Mouse (Mus musculus): ENCODE measurements around the gene Ralgapa2.
A peak's percentile ranks its signal among the peaks of the same experiment; 100 is the strongest.
"Not testable (repeated sequence)": the region's sequence is repeated elsewhere in the genome, so short reads cannot be mapped to it uniquely, and the experiment has no call there.

The Ralgapa2 gene

GRCm38 (mm10) chr2:146498298-146498697 is 13.8 kb downstream of the Ralgapa2 start:
- no peak for DNase-seq (ENCODE audit: low read depth, low spot score)

GRCm38 (mm10) chr2:146496995-146497394 is 15.1 kb downstream of the Ralgapa2 start:
- DNase-seq (ENCODE audit: low read depth, low spot score): no peak

GRCm38 (mm10) chr2:146495781-146496180 is 16.4 kb downstream of the Ralgapa2 start:
- no peak for DNase-seq (ENCODE audit: low read depth, low spot score)

GRCm38 (mm10) chr2:146493354-146493946 is 18.7 kb downstream of the Ralgapa2 start:
- no peak for DNase-seq (ENCODE audit: low read depth, low spot score)

- DNase-seq (ENCODE audit: low read depth, low spot score): no peak
These were observed 20.1 kb downstream of the Ralgapa2 start for GRCm38 (mm10) chr2:146491830-146492610.

- no peak for DNase-seq (ENCODE audit: low read depth, low spot score)
These were observed 21.2 kb downstream of the Ralgapa2 start for GRCm38 (mm10) chr2:146490926-146491325.

- DNase-seq (ENCODE audit: low read depth, low spot score): no peak
These were observed 23.9 kb downstream of the Ralgapa2 start for GRCm38 (mm10) chr2:146488291-146488690.

- no peak for DNase-seq (ENCODE audit: low read depth, low spot score)
These were observed 29.3 kb downstream of the Ralgapa2 start for GRCm38 (mm10) chr2:146482859-146483258.

GRCm38 (mm10) chr2:146477491-146477890 is 34.7 kb downstream of the Ralgapa2 start:
- no peak for DNase-seq (ENCODE audit: low read depth, low spot score)

- DNase-seq (ENCODE audit: low read depth, low spot score): no peak
These were observed 35.6 kb downstream of the Ralgapa2 start for GRCm38 (mm10) chr2:146476428-146476972.

GRCm38 (mm10) chr2:146476001-146476400 is 36.1 kb downstream of the Ralgapa2 start:
- DNase-seq (ENCODE audit: low read depth, low spot score): no peak

GRCm38 (mm10) chr2:146470947-146471346 is 41.2 kb downstream of the Ralgapa2 start:
- DNase-seq (ENCODE audit: low read depth, low spot score): no peak

- peak; percentile 16 for DNase-seq (ENCODE audit: low read depth, low spot score)
These were observed 42.3 kb downstream of the Ralgapa2 start for GRCm38 (mm10) chr2:146469707-146470420.

GRCm38 (mm10) chr2:146468898-146469297 is 43.2 kb downstream of the Ralgapa2 start:
- no peak for DNase-seq (ENCODE audit: low read depth, low spot score)

- DNase-seq (ENCODE audit: low read depth, low spot score): no peak
These were observed 44.1 kb downstream of the Ralgapa2 start for GRCm38 (mm10) chr2:146468016-146468415.

- not testable (repeated sequence) for DNase-seq (ENCODE audit: low read depth, low spot score)
These were observed 45.3 kb downstream of the Ralgapa2 start for GRCm38 (mm10) chr2:146466811-146467210.

GRCm38 (mm10) chr2:146457494-146457893 is 54.6 kb downstream of the Ralgapa2 start:
- no peak for DNase-seq (ENCODE audit: low read depth, low spot score)

GRCm38 (mm10) chr2:146456612-146457011 is 55.5 kb downstream of the Ralgapa2 start:
- no peak for DNase-seq (ENCODE audit: low read depth, low spot score)

- no peak for DNase-seq (ENCODE audit: low read depth, low spot score)
These were observed 56.1 kb downstream of the Ralgapa2 start for GRCm38 (mm10) chr2:146456062-146456461.

- no peak for DNase-seq (ENCODE audit: low read depth, low spot score)
These were observed 68.1 kb downstream of the Ralgapa2 start for GRCm38 (mm10) chr2:146444009-146444408.

- no peak for DNase-seq (ENCODE audit: low read depth, low spot score)
These were observed 68.8 kb downstream of the Ralgapa2 start for GRCm38 (mm10) chr2:146443291-146443875.

- DNase-seq (ENCODE audit: low read depth, low spot score): no peak
These were observed 70.4 kb downstream of the Ralgapa2 start for GRCm38 (mm10) chr2:146441711-146442110.
